Mouse (Mus musculus): ENCODE data around the gene Fndc3b.

GRCm38 (mm10) chr3:27631112-27631511 is 80.0 kb downstream of the Fndc3b start:
- TF ChIP-seq CTCF (IDR thresholded peaks at IDR 0.05; ENCODE audit: control insufficient read depth, insufficient read depth, insufficient read length), result no peak
- TF ChIP-seq MYOG (IDR thresholded peaks at IDR 0.05; ENCODE audit: control insufficient read depth, extremely low read depth, insufficient read length), result no peak
- TF ChIP-seq CEBPB (IDR thresholded peaks at IDR 0.05; ENCODE audit: low read depth), result no peak
- TF ChIP-seq MAX (IDR thresholded peaks at IDR 0.05), result no peak

All from C2C12 (cell line).